Mouse (Mus musculus): Measurements from ENCODE around the gene Kctd11.

GRCm38 (mm10) chr11:69878952-69879351 is 2.3 kb downstream of the Kctd11 start:
- no peak for TF ChIP-seq CTCF (IDR thresholded peaks at IDR 0.05; ENCODE audit: low read depth, low read length)
- no peak for TF ChIP-seq POLR2A (IDR thresholded peaks at IDR 0.05; ENCODE audit: insufficient read depth, low read length)
- no peak for TF ChIP-seq EP300 (IDR thresholded peaks at IDR 0.05; ENCODE audit: insufficient read depth, low read depth, low read length)

Measured in ES-Bruce4 (cell line).